Comparison of ENCODE assay signal across 12 mouse cellular contexts in the genomic region with DNA sequence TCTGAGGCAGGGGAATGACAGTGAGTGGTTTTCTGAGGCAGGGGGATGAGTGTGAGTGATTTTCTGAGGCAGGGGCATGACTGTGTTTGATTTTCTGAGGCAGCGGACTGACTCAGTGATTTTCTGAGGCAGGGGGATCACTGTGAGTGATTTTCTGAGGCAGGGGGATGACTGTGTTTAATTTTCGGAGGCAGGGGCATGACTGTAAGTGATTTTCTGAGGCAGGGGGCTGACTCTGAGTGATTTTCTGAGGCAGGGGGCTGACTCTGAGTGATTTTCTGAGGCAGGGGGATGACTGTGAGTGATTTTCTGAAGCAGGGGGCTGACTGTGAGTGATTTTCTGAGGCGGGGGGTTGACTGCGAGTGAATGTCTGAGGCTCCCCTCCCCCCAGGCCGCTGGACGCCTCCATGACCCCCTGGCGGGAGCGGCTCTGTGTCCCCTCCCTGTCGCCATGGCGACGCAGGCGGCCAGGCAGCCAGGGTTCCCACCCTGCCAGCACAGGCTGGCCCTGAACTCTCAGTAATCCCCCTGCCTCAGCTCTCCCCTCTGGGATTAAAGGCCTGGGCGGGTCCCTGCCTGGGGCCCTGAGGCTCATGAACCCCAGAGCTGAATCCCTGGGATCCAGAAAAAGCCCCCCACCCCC. TPM values are rescaled to one million over a fixed set of nuclear protein-coding genes. Genes with fewer than 3 reads are reported as not detected.
DNase-seq lines count a peak whose midpoint lies in the region; ATAC-seq and TF ChIP-seq lines count a peak whose summit lies in the region.
"Not testable (repeated sequence)": the region's sequence is repeated elsewhere in the genome, so short reads cannot be mapped to it uniquely, and the experiment has no call there.
"Had no signal": no experiment of that assay in that cellular context is flagged by ENCODE, and none has a peak within 500 bp of the region (broad histone marks: within the 10 kb centered on the region; RNA-seq: fewer than 3 reads in every experiment).

No protein-coding gene starts in this region.

- not testable (repeated sequence) for H3K4me2 ChIP-seq in liver, postnatal 0 days (ENCODE audit: low read depth, low read length); stomach, postnatal 0 days (replicated peaks; ENCODE audit: low read depth)

- H3K27me3 ChIP-seq in kidney, adult 2 months (replicated peaks; ENCODE audit: control insufficient read depth, insufficient read depth, low read length); liver, postnatal 0 days (ENCODE audit: insufficient read depth, low read length); stomach, postnatal 0 days (ENCODE audit: control insufficient read depth, insufficient read depth, low read length): not testable (repeated sequence)

- intact Hi-C loops in gastrocnemius, adult 2 months (cut with DNase I) = not testable (repeated sequence)

- not testable (repeated sequence) for H3K4me3 ChIP-seq in gastrocnemius, adult 2 months; kidney, adult 2 months (ENCODE audit: insufficient read depth, low read depth, low read length); liver, postnatal 0 days (ENCODE audit: low read depth, low read length); stomach, postnatal 0 days (ENCODE audit: low read depth, low read length)

- ATAC-seq in liver, postnatal 0 days; stomach, postnatal 0 days (ENCODE audit: low FRiP score, low TSS enrichment): not testable (repeated sequence)

- H3K9ac ChIP-seq in liver, postnatal 0 days (replicated peaks); stomach, postnatal 0 days (ENCODE audit: low read length): not testable (repeated sequence)

- TF ChIP-seq POLR2A in kidney, adult 2 months (IDR thresholded peaks at IDR 0.05; ENCODE audit: low read depth, low read length) = not testable (repeated sequence)

- WGBS in kidney, adult 2 months = 61% methylated on average over 13 of the region's 13 CpGs
- 46% methylated on average over 12 of the region's 13 CpGs for WGBS in liver, postnatal 0 days (ENCODE audit: insufficient replicate concordance)
- 37% methylated on average over 12 of the region's 13 CpGs for WGBS in stomach, postnatal 0 days

- not testable (repeated sequence) for H3K4me1 ChIP-seq in kidney, adult 2 months (ENCODE audit: control insufficient read depth, insufficient read depth, low read length); liver, postnatal 0 days (ENCODE audit: insufficient read depth); stomach, postnatal 0 days (replicated peaks; ENCODE audit: control insufficient read depth, insufficient read depth)

- H3K36me3 ChIP-seq in kidney, adult 2 months (ENCODE audit: control insufficient read depth, insufficient read depth, low read length); liver, postnatal 0 days (replicated peaks; ENCODE audit: insufficient read depth, low read length); stomach, postnatal 0 days (ENCODE audit: control insufficient read depth, insufficient read depth, low read length): not testable (repeated sequence)

- peak; percentile 50 for DNase-seq in adrenal gland, adult 2 months
- DNase-seq in cerebellum, postnatal 25 days = peak; percentile 39 to 78
- peak; percentile 73 for DNase-seq in gastrocnemius, adult 2 months
- DNase-seq in kidney, adult 2 months = peak; percentile 51
- DNase-seq in liver, postnatal 0 days = peak; percentile 49
- DNase-seq in ovary, adult 18-20 months (ENCODE audit: low spot score) = peak; percentile 32
- peak; percentile 45 for DNase-seq in stomach, postnatal 0 days (ENCODE audit: low spot score)
- peak; percentile 57 to 93 for DNase-seq in urinary bladder, postnatal 4 days (ENCODE audit: low spot score in 2 of 2)

- not testable (repeated sequence) for H3K9me3 ChIP-seq in liver, postnatal 0 days (ENCODE audit: low read length); stomach, postnatal 0 days (ENCODE audit: control insufficient read depth, low read length)

- not testable (repeated sequence) for TF ChIP-seq EP300 in liver, postnatal 0 days (IDR thresholded peaks at IDR 0.05; ENCODE audit: low read depth); stomach, postnatal 0 days (optimal IDR thresholded peaks at IDR 0.05)

- not testable (repeated sequence) for TF ChIP-seq CTCF in gastrocnemius, adult 2 months (IDR thresholded peaks at IDR 0.05); kidney, adult 2 months (conservative IDR thresholded peaks at IDR 0.05; ENCODE audit: insufficient read depth, insufficient read length, low read depth, low read length); liver, postnatal 0 days (IDR thresholded peaks at IDR 0.05; ENCODE audit: low read depth); stomach, postnatal 0 days (IDR thresholded peaks at IDR 0.05; ENCODE audit: low read depth)

- H3K27ac ChIP-seq in gastrocnemius, adult 2 months; kidney, adult 2 months (ENCODE audit: insufficient read depth, low read depth, low read length); liver, postnatal 0 days (ENCODE audit: low read depth); stomach, postnatal 0 days (replicated peaks): not testable (repeated sequence)

RNA-seq across cellular contexts. Expression of a gene that starts 20.8 kb away (rescaled TPM):
- 1 to 10 TPM in 1 of 2 experiments, under 1 TPM in 1; 0.62 to 1.0 TPM for total RNA-seq in adrenal gland, adult 2 months (2021)
- not detected in 2 replicates for polyA plus RNA-seq in adrenal gland, adult 2 months (2012; rRNA removed)
- total RNA-seq in gastrocnemius, adult 2 months (2021) = 1 to 10 TPM in 1 of 2 experiments, under 1 TPM in 1; 0.61 to 1.9 TPM
- polyA plus RNA-seq in kidney, adult 2 months (2012; rRNA removed) = 2.3 and 3.2 TPM in 2 replicates
- polyA plus RNA-seq in liver, postnatal 0 days (2015; fragmentation: Nextera tagmentation; extraction: Ambion mirVana) = not detected in 2 replicates
- polyA plus RNA-seq in stomach, postnatal 0 days (2015; fragmentation: Nextera tagmentation; extraction: Ambion mirVana) = 0.10 and 0.31 TPM in 2 replicates
- total RNA-seq: ES-E14 had no signal
- polyA plus RNA-seq: kidney, embryonic 14.5 days; macrophage; spleen, adult 2 months had no signal
